Mouse (Mus musculus): ENCODE results near the gene Ice2. TPM values are rescaled to one million over a fixed set of nuclear protein-coding genes. Genes with fewer than 3 reads are reported as not detected.

Gene Ice2
- total RNA-seq, 4 experiments from 2014 or later = 3.7 to 5.1 (median 3.9) TPM

DNA sequence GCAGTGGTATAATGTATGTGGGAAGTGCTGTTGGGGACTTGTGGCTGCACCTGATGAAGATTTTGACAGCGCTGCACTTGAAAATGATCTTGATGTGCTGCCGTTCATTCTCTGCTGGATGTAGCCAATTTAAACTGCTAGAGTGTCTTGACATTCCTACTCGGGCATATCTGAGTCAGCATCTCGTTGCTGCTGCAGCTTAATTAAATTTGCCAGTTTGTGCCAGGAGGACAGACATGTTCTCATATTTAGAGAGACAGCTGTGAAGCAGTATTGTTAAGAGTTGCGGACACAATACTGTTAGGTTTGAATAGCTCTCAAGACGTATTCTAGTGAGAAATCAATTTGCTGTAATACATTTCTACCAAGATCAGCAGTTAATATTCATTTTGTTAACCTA is 7.0 kb downstream of the Ice2 start:
- no peak for DNase-seq (ENCODE audit: low spot score in 2 of 2)

DNA sequence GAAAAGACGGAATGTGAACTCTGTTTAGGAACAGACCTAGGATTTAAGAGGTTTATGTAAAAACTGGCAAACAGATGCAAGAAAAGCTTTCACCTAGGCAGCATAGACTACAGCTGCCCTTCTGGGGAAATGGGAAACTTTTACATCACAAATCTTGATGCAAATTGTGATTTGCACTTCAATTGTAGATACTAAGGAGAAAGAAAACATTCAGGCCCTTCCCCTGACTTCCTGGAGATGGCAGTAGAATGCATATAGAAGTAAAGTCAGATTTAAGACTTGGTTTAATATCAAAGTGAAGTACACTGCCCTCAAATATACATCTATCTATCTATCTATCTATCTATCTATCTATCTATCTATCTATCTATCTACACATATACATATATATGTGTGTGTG is 21.8 kb downstream of the Ice2 start:
- DNase-seq (ENCODE audit: low spot score in 2 of 2) = no peak

DNA sequence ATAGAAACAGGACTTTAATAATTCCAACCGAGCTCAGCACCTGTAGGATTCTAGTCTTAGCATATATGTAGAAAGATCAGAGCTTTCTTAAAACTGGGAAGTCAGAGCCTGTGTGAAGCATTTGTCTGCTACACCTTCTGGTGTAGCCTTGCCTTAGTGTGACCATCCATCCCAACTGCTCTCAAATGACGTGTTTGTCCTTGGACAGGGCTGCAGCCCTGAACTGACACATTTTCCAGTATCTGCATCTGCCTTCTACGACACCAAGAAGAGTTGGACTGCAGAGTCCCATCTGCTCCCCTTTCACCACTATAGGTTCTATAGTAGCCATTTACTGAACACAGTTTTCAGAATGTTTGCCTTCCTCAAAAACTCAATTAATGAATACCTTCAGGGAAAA is 32.8 kb downstream of the Ice2 start:
- DNase-seq (ENCODE audit: low spot score in 2 of 2) = no peak

DNA sequence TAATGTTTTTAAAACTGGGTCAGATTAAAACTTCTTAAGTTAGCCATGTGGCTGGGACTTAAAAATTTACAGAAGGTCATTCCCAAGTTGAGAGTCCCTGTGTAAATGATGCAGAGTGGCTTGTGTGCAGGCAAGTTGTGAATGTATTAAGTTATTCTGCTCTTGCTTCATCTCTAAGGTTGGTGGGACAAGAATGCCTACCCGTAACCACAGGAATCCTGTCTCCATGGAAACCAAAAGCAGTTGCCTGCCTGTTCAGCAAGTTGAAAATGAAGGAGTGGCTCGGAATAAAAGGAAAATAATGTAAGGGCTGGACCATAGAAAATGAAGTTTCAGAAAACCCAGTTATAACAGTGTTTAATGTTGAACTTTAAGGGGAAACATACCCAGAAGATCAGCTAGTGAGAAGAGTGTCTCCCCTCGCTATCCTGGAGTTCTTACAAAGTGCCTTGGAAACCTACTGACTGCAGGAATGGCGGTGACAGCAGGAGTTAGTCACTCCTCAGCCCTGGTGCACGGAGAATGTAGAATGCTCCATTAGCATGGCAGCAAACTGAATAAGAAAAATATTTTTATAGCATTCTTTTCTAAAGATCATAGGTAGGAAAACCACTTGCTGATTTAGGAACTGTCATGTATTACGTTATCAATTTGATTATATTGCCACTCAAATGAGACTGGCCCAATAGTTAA is 34.3 kb downstream of the Ice2 start:
- no peak for DNase-seq (ENCODE audit: low spot score in 2 of 2)

DNA sequence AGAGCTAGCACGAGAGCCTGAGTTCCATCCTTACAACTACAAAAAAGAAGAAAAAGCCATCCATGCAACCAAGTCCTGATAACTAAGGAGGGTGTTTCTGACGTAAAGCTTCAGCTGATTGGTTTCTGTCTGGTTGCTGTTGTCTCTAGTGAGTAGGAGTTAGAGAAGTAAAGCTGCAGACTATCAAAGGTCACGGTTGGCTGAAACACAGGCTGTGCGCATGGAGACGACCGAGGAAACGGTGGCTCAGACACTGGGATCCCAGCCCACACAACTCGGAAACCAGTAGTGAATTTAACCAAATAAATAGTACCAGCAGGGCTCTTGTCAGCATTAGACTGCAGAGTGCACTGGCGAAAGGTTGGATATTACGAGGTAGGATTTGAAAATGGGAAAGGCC is 37.5 kb downstream of the Ice2 start:
- no peak for DNase-seq (ENCODE audit: low spot score in 2 of 2)

DNA sequence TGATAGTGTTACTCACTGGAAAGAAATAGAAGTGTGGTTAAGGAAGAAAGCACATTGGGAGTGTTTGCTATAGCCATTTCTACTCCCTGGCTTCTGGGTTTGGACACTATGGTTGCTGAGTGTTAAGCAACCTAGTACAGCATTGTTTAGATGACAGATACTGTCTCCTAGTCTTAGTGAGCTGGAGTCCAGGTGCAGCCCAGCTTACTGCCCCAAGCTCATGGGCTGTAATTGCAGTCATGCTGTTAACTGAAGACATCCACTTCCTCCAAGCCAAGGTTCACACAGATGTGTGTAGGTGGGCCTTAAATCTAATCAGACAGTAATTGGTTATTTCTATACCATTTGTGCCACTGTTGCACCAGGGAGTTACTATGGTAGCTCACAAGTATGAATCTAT is 38.0 kb downstream of the Ice2 start:
- no peak for DNase-seq (ENCODE audit: low spot score in 2 of 2)

DNA sequence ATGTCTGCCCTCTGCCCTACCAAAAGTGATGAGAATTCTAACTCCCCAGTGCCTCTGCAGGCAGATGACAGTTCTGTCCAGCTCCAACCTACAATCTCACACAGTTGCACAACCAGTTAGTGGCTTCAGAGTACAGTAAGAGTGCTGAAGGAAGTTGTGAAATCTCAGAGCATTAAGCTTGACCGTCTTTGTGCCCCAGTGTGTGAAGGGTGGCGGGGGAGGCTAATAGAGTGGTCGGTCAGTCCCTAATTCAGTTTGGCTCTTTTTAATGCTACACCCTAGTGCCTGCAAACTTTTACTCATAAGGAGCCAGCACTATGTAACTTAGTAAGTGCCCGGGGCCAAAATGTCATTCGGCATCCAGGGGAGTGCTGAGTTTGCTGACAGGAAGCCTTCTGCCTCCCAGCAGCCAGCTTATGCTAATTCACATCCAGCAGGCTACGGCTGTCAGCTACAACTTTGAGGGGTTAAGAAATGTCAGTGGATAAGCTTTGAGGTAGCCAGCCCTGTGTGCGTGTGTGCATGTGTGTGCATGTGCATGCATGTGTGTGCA is 42.2 kb downstream of the Ice2 start:
- DNase-seq (ENCODE audit: low spot score in 2 of 2) = no peak

DNA sequence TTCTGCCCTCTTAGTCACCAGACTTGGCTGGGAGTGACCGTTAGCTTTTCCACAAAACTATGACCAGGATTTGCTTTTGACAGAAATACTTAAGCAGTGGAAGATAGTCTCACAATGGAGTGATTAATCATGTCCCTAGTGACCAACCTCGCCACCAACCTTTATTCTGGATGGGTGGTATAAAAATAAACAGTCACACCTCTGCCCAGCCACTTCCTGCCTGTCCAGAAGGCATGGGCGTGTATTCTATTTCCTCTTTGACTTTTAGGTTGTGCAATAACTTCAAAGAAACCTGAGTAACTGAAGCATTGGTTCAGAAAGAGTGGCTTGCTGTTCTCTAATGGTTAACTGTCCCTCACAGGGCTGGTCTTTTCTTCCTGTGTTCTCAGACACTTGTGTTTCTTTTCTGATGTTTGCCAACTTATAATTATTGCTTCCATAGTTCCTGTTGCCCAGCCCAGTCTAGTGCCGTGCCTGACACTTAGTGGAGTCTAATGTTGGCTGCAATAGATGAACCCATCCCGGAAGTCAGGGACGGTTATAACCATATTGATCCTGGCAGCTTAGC is 44.8 kb downstream of the Ice2 start:
- no peak for DNase-seq (ENCODE audit: low spot score in 2 of 2)

DNA sequence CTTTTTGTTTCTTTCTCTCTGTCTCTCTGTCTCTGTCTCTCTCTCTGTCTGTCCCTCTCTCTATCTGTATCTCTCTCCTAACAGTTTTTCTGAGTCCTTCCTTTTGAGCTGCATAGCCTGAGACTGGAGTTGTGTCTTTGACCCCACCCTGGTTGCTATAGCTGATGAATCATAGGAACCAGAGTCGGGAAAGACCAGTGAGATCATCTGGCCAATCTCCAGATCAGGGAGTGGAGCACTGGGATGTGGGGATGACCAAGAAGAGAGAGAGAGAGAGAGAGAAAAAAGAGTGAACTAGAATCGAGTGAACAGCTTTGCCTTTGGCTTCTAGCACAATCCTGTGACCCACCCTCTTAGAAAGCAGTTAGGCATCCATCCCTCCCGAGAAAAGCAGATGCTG is 45.5 kb downstream of the Ice2 start:
- DNase-seq (ENCODE audit: low spot score in 2 of 2) = peak; percentile 43 to 45

DNA sequence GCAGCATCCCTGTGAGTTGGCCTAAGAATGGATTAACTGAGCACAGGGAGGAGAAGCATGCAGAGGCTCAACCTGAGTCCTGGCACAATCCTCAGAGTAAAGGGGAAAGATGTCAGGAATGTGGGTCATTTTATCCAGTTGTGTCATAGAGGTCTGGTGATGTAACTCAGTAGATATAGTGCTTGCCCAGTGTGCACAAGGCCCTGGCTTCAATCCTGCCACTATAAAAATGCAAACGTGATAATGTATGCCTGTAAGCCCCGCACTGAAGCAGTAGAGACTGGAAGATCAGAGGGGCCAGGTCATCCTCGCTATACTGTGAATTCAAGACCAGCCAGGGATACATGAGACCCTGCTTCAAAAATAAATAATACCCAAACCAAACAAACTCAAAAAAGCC is 51.1 kb downstream of the Ice2 start:
- no peak for DNase-seq (ENCODE audit: low spot score in 2 of 2)

DNA sequence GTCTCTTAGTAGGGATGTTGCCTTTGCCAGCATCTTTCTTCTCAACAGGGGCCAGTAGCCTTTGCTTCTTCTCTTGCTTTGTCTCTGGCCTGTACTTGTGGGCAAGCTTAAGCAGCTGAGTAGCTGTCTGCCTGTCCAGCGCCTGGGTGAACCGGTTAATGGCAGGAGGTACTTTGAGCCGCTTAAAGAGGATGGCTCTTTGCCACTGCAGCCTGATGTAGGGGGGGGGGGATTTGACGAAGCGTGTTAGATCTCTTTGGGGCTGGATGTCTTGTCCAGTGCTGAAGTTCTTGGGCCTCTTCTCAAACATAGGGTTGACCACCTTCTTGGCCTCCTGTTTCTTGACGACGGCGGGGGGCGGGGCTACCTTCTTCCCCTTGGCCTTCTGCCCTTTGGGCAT is 52.9 kb downstream of the Ice2 start:
- no peak for DNase-seq (ENCODE audit: low spot score in 2 of 2)

DNA sequence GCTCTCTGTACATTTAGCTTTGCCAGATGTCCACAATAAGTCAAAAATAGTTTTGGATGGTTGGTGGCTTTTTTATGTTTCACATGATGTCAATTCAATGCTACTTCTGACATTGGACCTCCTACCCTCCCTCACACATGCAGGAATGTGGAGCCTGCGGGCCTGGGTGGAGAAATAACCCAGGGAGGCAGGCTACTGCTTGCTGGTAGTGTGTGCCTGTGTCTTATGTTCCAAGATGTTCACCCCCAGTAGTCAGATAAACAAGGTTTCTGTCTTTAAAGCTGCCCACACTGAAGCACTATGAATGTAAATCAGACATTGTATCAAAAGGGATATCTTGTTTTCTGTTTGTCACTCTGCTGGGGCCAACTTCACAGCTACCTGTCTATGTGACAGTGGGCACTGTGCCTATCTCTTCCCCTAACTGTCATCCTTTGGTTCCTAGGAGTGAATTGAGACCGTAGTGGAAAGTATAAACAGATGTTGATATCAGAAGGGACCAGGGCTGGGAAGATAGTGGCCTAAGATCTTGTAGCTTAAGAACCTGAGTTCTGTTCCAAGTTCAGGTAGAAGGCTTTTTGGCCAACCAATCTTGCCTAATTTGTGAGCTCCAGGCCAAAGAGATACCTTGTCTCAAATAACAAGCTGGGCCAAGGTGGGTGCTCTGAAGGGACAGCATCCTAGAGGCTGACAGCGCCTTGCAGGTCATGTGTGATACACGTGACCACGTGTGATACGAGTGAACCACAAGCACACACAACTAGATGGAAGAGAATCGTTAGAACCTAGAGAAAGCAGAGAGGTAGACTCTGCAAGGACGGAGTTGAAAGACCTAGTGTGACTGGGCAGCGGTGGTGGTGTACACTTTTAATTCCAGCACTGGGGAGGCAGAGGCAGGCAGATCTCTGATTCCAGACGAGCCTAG is 54.4 kb downstream of the Ice2 start:
- no peak for DNase-seq (ENCODE audit: low spot score in 2 of 2)

DNA sequence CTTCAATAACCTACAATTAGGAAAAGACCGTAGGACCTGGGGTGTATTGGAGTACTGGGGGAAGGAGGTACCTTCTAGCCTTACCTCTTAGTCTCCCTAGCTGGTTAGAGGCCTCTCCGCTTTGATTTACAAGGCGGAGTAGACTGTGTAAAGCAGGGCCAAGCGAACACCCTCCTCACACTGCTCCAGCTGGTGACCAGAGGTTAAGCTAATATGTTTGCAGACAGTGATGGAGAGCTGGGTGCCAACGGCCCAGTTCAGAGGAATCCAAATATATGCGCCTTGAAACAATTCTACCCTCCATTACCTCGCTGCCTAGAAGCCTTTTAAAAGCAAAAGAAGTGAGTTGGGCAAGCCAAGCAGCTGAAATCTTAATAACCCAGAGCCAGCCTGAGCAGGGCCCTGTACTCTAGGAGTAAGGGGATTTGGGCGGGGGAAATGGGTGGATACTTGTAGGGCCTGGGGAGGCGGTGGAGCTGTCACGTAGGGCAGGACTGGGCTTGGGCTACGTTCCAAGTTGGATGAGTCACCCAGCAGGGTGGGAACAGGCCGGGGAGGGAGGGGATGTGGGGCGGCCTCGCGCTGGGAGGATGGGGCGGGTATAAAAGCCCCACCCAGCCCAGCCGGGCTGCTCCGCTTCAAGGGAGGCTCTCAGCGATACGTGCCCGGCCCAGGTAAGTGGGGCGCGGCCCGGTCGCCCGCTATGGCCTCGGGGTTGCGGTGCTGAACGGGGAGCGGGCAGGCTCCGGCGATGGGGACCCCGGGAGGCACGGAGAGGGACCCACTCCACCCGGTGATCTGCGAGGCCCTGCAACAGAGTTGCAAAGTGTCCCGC is 55.6 kb downstream of the Ice2 start, which contains the start of gene Anxa2:
Gene Anxa2 (plus strand): TSS at position 555 of the 835 bp plus-strand sequence.
- DNase-seq (ENCODE audit: low spot score in 2 of 2) = peak; percentile 69 to 79

DNA sequence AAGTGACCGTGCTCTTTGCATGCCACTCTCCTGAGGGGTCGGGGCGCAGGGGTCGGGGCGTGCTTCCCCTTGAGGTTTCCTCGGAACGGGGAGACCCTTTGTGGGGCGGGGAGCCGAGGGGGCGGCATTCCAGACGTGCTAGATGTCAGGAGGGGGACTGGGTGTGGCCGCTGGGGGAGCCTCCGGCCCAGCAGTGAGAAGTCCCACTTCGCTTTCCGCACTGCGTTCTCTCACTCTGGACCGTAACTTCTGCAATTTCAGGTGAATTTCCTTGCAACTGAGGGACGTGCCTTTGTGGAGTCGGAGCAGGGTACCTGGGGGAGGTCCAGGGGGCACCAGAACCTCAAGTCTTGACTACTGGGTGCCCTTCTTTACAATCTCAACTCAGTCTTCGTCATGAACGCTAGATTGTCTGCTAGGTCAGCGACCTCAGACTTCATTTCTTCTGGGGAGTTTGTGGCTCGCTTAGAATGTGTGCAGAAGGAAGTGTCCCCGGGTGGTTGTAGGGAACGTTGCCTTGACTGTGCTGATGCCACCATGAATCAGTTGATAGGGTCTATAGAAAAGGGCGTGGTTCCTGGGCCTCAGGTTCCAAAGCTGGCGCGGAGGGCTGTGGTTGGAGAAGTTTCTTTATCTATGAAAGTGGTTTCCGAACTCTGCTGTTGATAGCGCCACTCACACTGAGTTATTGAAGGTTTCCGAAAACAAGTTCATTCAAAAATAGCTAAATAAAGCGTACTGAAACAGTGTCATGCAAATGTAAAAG is 56.4 kb downstream of the Ice2 start:
- DNase-seq (ENCODE audit: low spot score in 2 of 2) = no peak

DNA sequence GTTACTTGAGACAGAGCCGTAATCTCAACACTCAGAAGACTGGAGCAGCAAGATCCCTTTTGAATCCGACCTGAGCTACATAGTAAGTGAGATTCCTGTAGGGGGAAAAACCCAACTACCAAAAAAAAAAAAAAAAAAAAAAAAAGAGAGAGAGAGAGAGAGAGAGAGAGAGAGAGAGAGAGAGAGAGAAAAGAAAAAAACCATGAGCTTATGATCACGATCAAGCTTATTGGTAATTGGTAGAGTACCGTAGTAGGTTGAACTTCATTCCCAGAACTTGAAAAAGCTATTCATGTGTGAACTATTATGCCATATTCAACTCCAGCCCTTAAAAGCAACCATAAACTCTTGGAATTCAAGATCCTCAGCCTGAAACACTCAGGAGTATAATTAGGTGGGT is 57.0 kb downstream of the Ice2 start:
- DNase-seq (ENCODE audit: low spot score in 2 of 2) = no peak

DNA sequence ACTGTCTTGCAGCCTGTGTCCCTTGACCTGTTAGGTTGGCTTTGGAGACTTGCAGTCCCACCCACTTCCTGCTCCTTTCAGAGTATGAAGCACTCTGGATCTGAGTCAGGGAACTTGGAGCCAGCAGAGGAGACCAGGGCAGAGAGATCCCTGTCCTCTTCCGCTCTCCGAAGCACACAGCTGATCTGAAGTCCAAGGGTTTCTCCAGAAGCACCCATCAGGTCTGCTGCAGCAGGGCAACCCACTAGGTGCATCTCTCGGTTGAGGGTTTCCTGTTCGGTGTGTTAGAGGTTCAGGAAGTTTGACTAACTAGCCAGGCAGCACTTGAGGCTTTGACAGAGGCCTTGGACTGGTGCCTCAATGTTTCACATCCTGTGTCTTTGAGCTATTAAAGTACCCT is 57.7 kb downstream of the Ice2 start:
- DNase-seq (ENCODE audit: low spot score in 2 of 2) = no peak

DNA sequence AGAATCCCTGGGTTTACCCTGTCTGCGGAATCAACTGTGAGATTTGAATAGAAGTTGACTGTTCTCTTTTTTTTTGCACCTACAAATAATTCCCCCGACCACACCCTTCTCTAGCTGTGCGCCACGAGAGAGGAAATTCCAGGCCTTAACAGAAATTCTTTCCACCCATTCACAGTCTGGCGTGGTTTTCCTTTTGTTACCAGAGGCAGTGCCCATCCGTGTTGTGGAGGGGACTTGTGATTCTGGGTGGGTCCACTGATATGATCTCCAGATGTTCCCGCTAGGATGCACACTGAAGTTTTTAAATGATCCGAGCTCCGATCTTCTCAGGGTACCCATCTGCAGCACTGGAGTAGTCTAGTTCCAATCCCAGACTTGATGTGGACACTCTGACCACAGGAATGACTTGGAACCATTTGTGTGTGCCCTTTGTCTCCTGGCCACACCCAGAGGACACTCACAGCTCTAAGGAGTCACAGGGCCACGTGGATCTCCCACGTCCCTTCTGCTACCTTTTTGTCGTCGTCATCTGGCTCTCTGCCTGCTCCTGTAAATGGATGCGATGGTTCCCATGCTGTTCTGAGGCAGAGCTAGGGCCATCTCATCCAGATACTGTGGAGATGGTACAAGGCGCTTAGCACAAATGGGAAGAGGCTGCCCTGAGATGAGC is 58.8 kb downstream of the Ice2 start:
- DNase-seq (ENCODE audit: low spot score in 2 of 2) = no peak

DNA sequence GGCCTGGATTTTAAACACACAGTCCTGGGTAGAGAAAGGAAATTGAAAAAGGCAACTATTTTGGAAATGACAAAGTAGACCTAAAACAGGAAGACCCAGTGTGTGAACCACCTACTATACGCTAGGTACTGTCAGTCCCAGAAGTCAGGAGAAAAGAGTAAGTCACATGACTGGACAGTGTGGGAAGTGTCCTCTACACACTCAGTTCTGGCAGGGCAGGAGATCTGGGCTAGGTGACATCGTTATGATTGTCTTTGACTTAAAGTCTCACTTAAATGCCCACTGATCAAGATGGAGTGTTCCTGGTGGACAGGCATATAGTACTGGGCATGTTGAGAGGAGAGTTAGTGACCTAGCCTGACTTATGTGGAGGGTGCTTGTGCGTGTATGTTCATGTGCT is 59.4 kb downstream of the Ice2 start:
- DNase-seq (ENCODE audit: low spot score in 2 of 2) = no peak

DNA sequence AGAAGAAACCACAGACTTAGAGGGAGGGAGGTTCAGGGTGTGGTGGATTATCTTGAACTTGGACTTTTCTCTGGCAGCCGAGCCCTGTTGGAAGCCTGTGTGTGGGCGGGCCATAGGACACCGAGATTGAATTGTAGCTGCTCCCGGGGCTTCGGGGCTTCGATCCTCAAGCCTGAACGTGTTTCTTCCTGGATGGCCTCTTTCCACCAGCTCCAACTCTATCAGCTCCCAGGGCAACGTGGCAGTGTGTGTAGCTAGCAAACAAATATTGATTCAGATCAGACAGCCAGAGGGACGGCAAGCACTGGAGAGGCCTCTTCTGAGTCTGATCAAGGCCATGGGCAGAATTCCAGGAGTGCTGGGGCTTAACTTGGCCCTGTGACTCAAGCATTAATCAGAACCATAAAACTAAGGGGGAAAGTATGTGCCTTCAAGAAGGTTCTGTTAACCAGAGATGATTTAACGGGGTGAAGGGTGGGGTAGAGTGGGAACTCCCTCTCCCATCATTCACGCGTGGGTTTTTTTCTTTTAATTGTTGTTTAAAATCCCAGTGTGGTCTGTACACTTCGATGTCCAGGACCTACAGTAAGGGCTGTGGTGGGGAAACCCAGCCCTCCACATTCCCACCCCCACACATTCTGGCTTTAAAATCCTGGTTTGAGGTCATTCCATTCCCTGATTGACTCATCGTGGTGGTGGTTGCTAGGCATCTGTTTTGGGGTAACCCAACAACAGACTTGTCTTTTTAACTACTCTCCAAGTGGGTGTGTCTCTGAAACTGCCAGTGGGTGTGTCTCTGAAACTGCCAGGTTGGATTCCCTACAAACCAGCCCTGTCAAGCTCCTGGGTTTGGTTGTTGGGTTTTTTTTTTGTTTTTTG is 60.3 kb downstream of the Ice2 start:
- DNase-seq (ENCODE audit: low spot score in 2 of 2) = peak; percentile 62 to 69
